In genomic region chr3:70807170-70807569, GRCm38 (mm10) we compare ENCODE assay signal across 17 mouse cellular contexts.
DNase-seq lines count a peak whose midpoint lies in the region; ATAC-seq and TF ChIP-seq lines count a peak whose summit lies in the region.
"Had no signal": no experiment of that assay in that cellular context is flagged by ENCODE, and none has a peak within 500 bp of the region (broad histone marks: within the 10 kb centered on the region; RNA-seq: fewer than 3 reads in every experiment).

No protein-coding gene starts in this region.

- H3K9ac ChIP-seq in embryonic facial prominence, embryonic 11.5 days (replicated peaks; ENCODE audit: low read length): no peak overlapping the region
- no peak overlapping the region for H3K9ac ChIP-seq in heart, postnatal 0 days (replicated peaks; ENCODE audit: low read depth, low read length)
- H3K9ac ChIP-seq in forebrain, embryonic 14.5 days (ENCODE audit: low read length): no peak overlapping the region
- H3K9ac ChIP-seq: limb, embryonic 15.5 days; lung, embryonic 15.5 days; midbrain, embryonic 13.5 days; neural tube, embryonic 12.5 days; stomach, embryonic 15.5 days had no signal

- H3K27me3 ChIP-seq in embryonic facial prominence, embryonic 11.5 days (ENCODE audit: control insufficient read depth, insufficient read depth, low read length): no peaks in the 10 kb centered on the region
- no peaks in the 10 kb centered on the region for H3K27me3 ChIP-seq in embryonic facial prominence, embryonic 10.5 days (replicated peaks; ENCODE audit: low read depth, poor library complexity, severe bottlenecking)
- H3K27me3 ChIP-seq in heart, postnatal 0 days (ENCODE audit: control insufficient read depth, insufficient read depth, low read length): no peaks in the 10 kb centered on the region
- H3K27me3 ChIP-seq in forebrain, embryonic 14.5 days (replicated peaks; ENCODE audit: control insufficient read depth, insufficient read depth, low read length): no peaks in the 10 kb centered on the region
- H3K27me3 ChIP-seq: limb, embryonic 15.5 days; lung, embryonic 15.5 days; midbrain, embryonic 13.5 days; neural tube, embryonic 12.5 days; stomach, embryonic 15.5 days had no signal

- no peak for TF ChIP-seq CTCF in brain, embryonic 14.5 days (IDR thresholded peaks at IDR 0.05; ENCODE audit: borderline replicate concordance, extremely low read depth, insufficient read depth, insufficient read length)
- TF ChIP-seq CTCF in heart, postnatal 0 days (IDR thresholded peaks at IDR 0.05; ENCODE audit: low read depth): no peak

- H3K4me1 ChIP-seq in embryonic facial prominence, embryonic 11.5 days (ENCODE audit: control insufficient read depth, insufficient read depth, low read length): no peaks in the 10 kb centered on the region
- H3K4me1 ChIP-seq in embryonic facial prominence, embryonic 10.5 days: no peaks in the 10 kb centered on the region
- no peaks in the 10 kb centered on the region for H3K4me1 ChIP-seq in heart, postnatal 0 days (ENCODE audit: control insufficient read depth, insufficient read depth)
- H3K4me1 ChIP-seq in forebrain, embryonic 14.5 days (ENCODE audit: control insufficient read depth, insufficient read depth, low read length): no peaks in the 10 kb centered on the region
- H3K4me1 ChIP-seq: limb, embryonic 15.5 days; lung, embryonic 15.5 days; midbrain, embryonic 13.5 days; neural tube, embryonic 12.5 days; stomach, embryonic 15.5 days had no signal

- peak; percentile 4 for DNase-seq in embryonic facial prominence, embryonic 11.5 days (ENCODE audit: low spot score)
- DNase-seq in embryonic facial prominence, embryonic 10.5 days (ENCODE audit: low spot score): no peak
- peak; percentile 95 for DNase-seq in 3T3-L1 (ENCODE audit: low read depth, low spot score)
- DNase-seq in brain, embryonic 14.5 days (ENCODE audit: low read depth): peak; percentile 29
- peak; percentile 9 for DNase-seq in heart, postnatal 0 days (ENCODE audit: low spot score)
- no peak for DNase-seq in forebrain, embryonic 14.5 days (ENCODE audit: low spot score)
- DNase-seq in testis, postnatal 10 days (ENCODE audit: low spot score): no peak
- DNase-seq in adrenal gland, adult 2 months: no peak
- DNase-seq: cerebellum, adult 2 months; thymus, postnatal 14 days had no signal

- no peaks in the 10 kb centered on the region for H3K36me3 ChIP-seq in embryonic facial prominence, embryonic 11.5 days (replicated peaks; ENCODE audit: control insufficient read depth, insufficient read depth, low read depth, low read length)
- no peaks in the 10 kb centered on the region for H3K36me3 ChIP-seq in embryonic facial prominence, embryonic 10.5 days (replicated peaks)
- H3K36me3 ChIP-seq in heart, postnatal 0 days (replicated peaks; ENCODE audit: control insufficient read depth, insufficient read depth, low read length): no peaks in the 10 kb centered on the region
- no peaks in the 10 kb centered on the region for H3K36me3 ChIP-seq in forebrain, embryonic 14.5 days (ENCODE audit: control insufficient read depth, insufficient read depth, low read length)
- H3K36me3 ChIP-seq: limb, embryonic 15.5 days; lung, embryonic 15.5 days; midbrain, embryonic 13.5 days; neural tube, embryonic 12.5 days; stomach, embryonic 15.5 days had no signal

- H3K4me2 ChIP-seq in embryonic facial prominence, embryonic 11.5 days (ENCODE audit: low read depth, low read length): no peak overlapping the region
- no peak overlapping the region for H3K4me2 ChIP-seq in heart, postnatal 0 days (ENCODE audit: low read depth, low read length)
- H3K4me2 ChIP-seq in forebrain, embryonic 14.5 days (ENCODE audit: low read length): no peak overlapping the region
- H3K4me2 ChIP-seq: limb, embryonic 15.5 days; lung, embryonic 15.5 days; midbrain, embryonic 13.5 days; neural tube, embryonic 12.5 days; stomach, embryonic 15.5 days had no signal

- no peak overlapping the region for H3K4me3 ChIP-seq in embryonic facial prominence, embryonic 11.5 days (ENCODE audit: low read depth, low read length)
- no peak overlapping the region for H3K4me3 ChIP-seq in embryonic facial prominence, embryonic 10.5 days
- no peak overlapping the region for H3K4me3 ChIP-seq in heart, postnatal 0 days (ENCODE audit: low read depth, low read length)
- no peak overlapping the region for H3K4me3 ChIP-seq in forebrain, embryonic 14.5 days (ENCODE audit: low read depth, low read length)
- H3K4me3 ChIP-seq: layer of hippocampus, adult 2 months; limb, embryonic 15.5 days; lung, embryonic 15.5 days; midbrain, embryonic 13.5 days; neural tube, embryonic 12.5 days; stomach, embryonic 15.5 days had no signal

- TF ChIP-seq EP300 in heart, postnatal 0 days (IDR thresholded peaks at IDR 0.05; ENCODE audit: low read depth): no peak

- 63% methylated on average over 3 of the region's 3 CpGs for whole genome bisulfite sequencing in embryonic facial prominence, embryonic 11.5 days
- 72% methylated on average over 3 of the region's 3 CpGs for WGBS in embryonic facial prominence, embryonic 10.5 days
- 25% methylated on average over 3 of the region's 3 CpGs for WGBS in heart, postnatal 0 days
- WGBS in forebrain, embryonic 14.5 days: 66% methylated on average over 3 of the region's 3 CpGs

- no peak for TF ChIP-seq POLR2A in brain, embryonic 14.5 days (IDR thresholded peaks at IDR 0.05; ENCODE audit: borderline replicate concordance, extremely low read depth, insufficient read depth, insufficient read length, poor library complexity, severe bottlenecking)

- H3K9me3 ChIP-seq in embryonic facial prominence, embryonic 11.5 days (replicated peaks; ENCODE audit: control insufficient read depth, low read length): no peaks in the 10 kb centered on the region
- H3K9me3 ChIP-seq in embryonic facial prominence, embryonic 10.5 days: no peaks in the 10 kb centered on the region
- no peaks in the 10 kb centered on the region for H3K9me3 ChIP-seq in heart, postnatal 0 days (replicated peaks; ENCODE audit: control insufficient read depth, low read length)
- no peaks in the 10 kb centered on the region for H3K9me3 ChIP-seq in forebrain, embryonic 14.5 days (replicated peaks; ENCODE audit: control insufficient read depth, low read length)
- H3K9me3 ChIP-seq: limb, embryonic 15.5 days; lung, embryonic 15.5 days; midbrain, embryonic 13.5 days; neural tube, embryonic 12.5 days; stomach, embryonic 15.5 days had no signal

- no peak for ATAC-seq in embryonic facial prominence, embryonic 11.5 days (replicated peaks; ENCODE audit: insufficient number of reproducible peaks, low FRiP score, low TSS enrichment, low read depth)
- no peak for ATAC-seq in heart, postnatal 0 days (ENCODE audit: insufficient read depth, low read depth)
- no peak for ATAC-seq in forebrain, embryonic 14.5 days
- ATAC-seq: activated CD4-positive, CD25-positive, alpha-beta regulatory T cell, adult 4 months; midbrain, embryonic 13.5 days had no signal

- no peak overlapping the region for H3K27ac ChIP-seq in embryonic facial prominence, embryonic 11.5 days (replicated peaks; ENCODE audit: low read depth, low read length)
- H3K27ac ChIP-seq in embryonic facial prominence, embryonic 10.5 days (replicated peaks): no peak overlapping the region
- no peak overlapping the region for H3K27ac ChIP-seq in heart, postnatal 0 days (ENCODE audit: low read depth)
- H3K27ac ChIP-seq in forebrain, embryonic 14.5 days (ENCODE audit: low read depth, low read length): no peak overlapping the region
- H3K27ac ChIP-seq: layer of hippocampus, adult 2 months; limb, embryonic 15.5 days; lung, embryonic 15.5 days; midbrain, embryonic 13.5 days; neural tube, embryonic 12.5 days; stomach, embryonic 15.5 days had no signal

Comparison
In these comparisons a context has a peak if more than half of its experiments do, and no peak if none do; other contexts are left out.
1. DNase-seq: peak in embryonic facial prominence, embryonic 11.5 days (single experiment), 3T3-L1 (single experiment), brain, embryonic 14.5 days (single experiment) and heart, postnatal 0 days (single experiment); none in embryonic facial prominence, embryonic 10.5 days (single experiment), forebrain, embryonic 14.5 days (single experiment), testis, postnatal 10 days (single experiment) and adrenal gland, adult 2 months (single experiment).